Mouse (Mus musculus) ES-E14 (cell line): ENCODE data around the gene Nfkbil1.

Source experiments
- MAFK ChIP-seq: IDR thresholded peaks from 2 replicates; pipeline ENCODE4 v1.6.1; 2014; ENCODE audit warnings: mild to moderate bottlenecking, low read depth, low read length, inconsistent platforms; ENCODE audit not compliant: insufficient read depth
- ZNF384 ChIP-seq: IDR thresholded peaks from 2 replicates; pipeline ENCODE4 v1.6.1; 2012; ENCODE audit warnings: low read depth, low read length, inconsistent platforms

DNA sequence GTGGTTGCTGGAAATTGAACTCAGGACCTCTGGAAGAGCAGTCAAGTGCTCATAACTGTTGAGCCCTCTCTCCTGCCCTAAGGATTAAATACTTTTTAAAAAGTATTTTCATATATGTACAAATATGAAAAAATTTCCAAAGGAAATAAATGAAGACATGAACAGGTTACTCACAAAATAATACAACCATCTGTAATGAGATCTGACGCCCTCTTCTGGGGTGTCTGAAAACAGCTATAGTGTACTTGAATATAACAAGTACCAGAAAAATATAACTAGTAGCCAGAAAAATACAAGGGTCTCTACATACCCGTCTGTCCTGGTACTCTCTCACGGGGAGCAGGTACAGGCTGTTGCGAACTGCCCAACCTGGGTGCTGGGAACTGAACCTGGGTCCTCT lies 11.0 kb downstream of the Nfkbil1 start:
- no peak for TF ChIP-seq MAFK
- no peak for TF ChIP-seq ZNF384
